Mouse (Mus musculus) C2C12 (cell line): ENCODE measurements at regions not wholly inside any gene's neighbourhood (a gene's known extent, or its start where the extent isn't known, plus 50 kb on each side); places are given as distances from the start of the nearest gene placed in this dataset.

Source experiments
- H3K27me3 ChIP-seq: one replicate; pipeline ENCODE4 v1.6.1; 2011; ENCODE audit not compliant: control insufficient read depth, insufficient read depth, insufficient read length
- H3K36me3 ChIP-seq: one replicate; pipeline ENCODE4 v1.6.1; 2011; ENCODE audit not compliant: control insufficient read depth, insufficient read depth
- H3K4me3 ChIP-seq: one replicate; pipeline ENCODE4 v1.5.1; 2011; ENCODE audit warnings: mild to moderate bottlenecking, control low read depth; ENCODE audit not compliant: poor library complexity, insufficient read depth, severe bottlenecking
- H3K79me2 ChIP-seq: one replicate; pipeline ENCODE4 v1.6.1; 2011; ENCODE audit not compliant: control insufficient read depth, insufficient read depth
- H3K79me3 ChIP-seq: one replicate; pipeline ENCODE4 v1.6.1; 2011; ENCODE audit warnings: low read depth, control low read depth
- H3ac ChIP-seq: one replicate; pipeline ENCODE3; 2011; ENCODE audit warnings: low read depth; ENCODE audit not compliant: control insufficient read depth, insufficient read length
- CEBPB ChIP-seq: IDR thresholded peaks from one replicate; pipeline ENCODE4 v1.6.1; 2011; ENCODE audit warnings: low read depth, mild to moderate bottlenecking, control low read depth, moderate library complexity
- CTCF ChIP-seq: IDR thresholded peaks from one replicate; pipeline ENCODE4 v1.5.1; 2011; ENCODE audit not compliant: control insufficient read depth, insufficient read depth, insufficient read length
- FOSL1 ChIP-seq: IDR thresholded peaks from one replicate; pipeline ENCODE4 v1.8.0; 2011; ENCODE audit warnings: mild to moderate bottlenecking, low read length; ENCODE audit not compliant: poor library complexity, insufficient read depth, severe bottlenecking
- MAX ChIP-seq: IDR thresholded peaks from one replicate; pipeline ENCODE4 v1.6.1; 2011; ENCODE audit warnings: mild to moderate bottlenecking, control low read depth
- MYOD1 ChIP-seq: IDR thresholded peaks from one replicate; pipeline ENCODE4 v1.6.1; 2011; ENCODE audit warnings: low read depth; ENCODE audit not compliant: control insufficient read depth, insufficient read length
- MYOG ChIP-seq: IDR thresholded peaks from one replicate; pipeline ENCODE4 v1.6.1; 2011; ENCODE audit not compliant: control insufficient read depth, insufficient read length; ENCODE audit errors: extremely low read depth
- USF1 ChIP-seq: IDR thresholded peaks from one replicate; pipeline ENCODE4 v1.6.1; 2011; ENCODE audit warnings: low read depth, mild to moderate bottlenecking, control low read depth, moderate library complexity

DNA sequence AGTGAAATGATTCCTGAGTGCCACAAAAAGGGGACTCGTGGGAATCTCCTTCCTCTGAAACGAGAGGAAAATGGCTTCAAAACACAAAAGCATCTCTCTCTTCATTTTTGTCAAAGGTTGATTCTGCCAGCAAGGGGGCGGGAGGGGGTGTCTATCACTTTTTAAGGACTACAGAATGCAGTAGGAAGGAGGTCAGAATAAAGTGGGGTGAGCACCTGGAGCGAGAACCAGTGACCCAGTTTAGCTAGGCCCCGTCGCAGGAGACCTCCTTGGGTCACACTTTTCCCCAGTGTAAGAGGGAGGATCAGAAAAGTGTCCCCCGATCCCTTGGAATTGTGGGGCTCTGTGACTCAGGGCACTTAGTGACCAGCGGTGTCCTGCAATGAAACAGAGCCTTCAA is 133.1 kb downstream of the Tgfb2 start:
- no peaks in the 10 kb centered on the region for H3K36me3 ChIP-seq
- TF ChIP-seq FOSL1: no peak
- TF ChIP-seq MYOD1: no peak
- no peak for TF ChIP-seq CEBPB
- TF ChIP-seq CTCF: no peak
- no peak for TF ChIP-seq MYOG
- TF ChIP-seq USF1: no peak
- no peak for TF ChIP-seq MAX
- H3ac ChIP-seq: no peak overlapping the region
- no peaks in the 10 kb centered on the region for H3K27me3 ChIP-seq
- H3K79me2 ChIP-seq: no peaks in the 10 kb centered on the region
- H3K79me3 ChIP-seq: no peaks in the 10 kb centered on the region
- no peak overlapping the region for H3K4me3 ChIP-seq

DNA sequence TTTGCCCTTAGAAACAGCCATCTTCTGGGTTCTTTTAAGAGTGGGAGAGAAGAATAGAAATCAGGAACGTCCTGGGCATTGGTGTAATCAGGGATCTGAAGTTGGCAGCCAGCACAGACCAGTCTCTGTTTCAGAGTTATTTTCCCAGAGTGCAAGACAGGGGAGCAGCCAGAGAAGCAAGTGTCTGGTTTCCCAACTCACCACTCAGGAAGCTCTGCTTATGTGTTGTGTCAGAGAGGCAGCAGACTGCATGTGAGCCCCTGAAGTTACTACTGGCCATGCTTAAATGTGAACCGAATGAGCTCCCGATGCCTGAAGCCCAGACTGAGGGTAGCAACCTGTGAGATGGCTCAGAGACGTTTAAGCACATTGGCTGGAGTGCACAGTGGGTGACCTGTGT is 133.7 kb downstream of the Tgfb2 start:
- Histone ChIP-seq H3K79me3 (no peaks in the 10 kb centered on the region), H3ac (no peak overlapping the region), H3K27me3 (no peaks in the 10 kb centered on the region), H3K79me2 (no peaks in the 10 kb centered on the region), H3K36me3 (no peaks in the 10 kb centered on the region), H3K4me3 (no peak overlapping the region)
- TF ChIP-seq MYOD1: no peak
- TF ChIP-seq CEBPB: no peak
- TF ChIP-seq CTCF: no peak
- TF ChIP-seq MAX: no peak
- TF ChIP-seq USF1: no peak
- no peak for TF ChIP-seq FOSL1
- no peak for TF ChIP-seq MYOG

DNA sequence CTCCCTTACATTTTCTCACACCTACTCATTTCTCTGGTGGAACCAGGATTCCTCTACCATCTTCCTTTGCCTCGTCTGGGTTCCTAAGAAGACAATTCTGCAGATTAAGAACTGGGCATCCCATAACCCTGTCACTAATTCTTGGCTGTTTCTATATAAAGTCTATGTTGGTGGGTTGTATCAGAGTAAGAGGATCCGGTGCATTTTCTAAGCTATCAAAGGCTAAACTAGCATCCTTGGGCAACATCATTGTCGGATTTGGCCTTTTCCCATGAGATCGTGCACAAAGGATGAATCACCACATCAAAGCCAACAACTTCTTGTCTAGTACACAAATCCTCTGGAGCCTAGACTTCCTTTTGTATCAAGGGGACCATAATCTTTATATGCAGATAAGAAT is 137.3 kb downstream of the Tgfb2 start:
- Histone ChIP-seq H3K79me2 (no peaks in the 10 kb centered on the region), H3K36me3 (no peaks in the 10 kb centered on the region)
- TF ChIP-seq MYOD1: no peak
- TF ChIP-seq FOSL1: peak; percentile 11
- TF ChIP-seq CEBPB: peak; percentile 27
- TF ChIP-seq MAX: no peak
- no peak for TF ChIP-seq CTCF

DNA sequence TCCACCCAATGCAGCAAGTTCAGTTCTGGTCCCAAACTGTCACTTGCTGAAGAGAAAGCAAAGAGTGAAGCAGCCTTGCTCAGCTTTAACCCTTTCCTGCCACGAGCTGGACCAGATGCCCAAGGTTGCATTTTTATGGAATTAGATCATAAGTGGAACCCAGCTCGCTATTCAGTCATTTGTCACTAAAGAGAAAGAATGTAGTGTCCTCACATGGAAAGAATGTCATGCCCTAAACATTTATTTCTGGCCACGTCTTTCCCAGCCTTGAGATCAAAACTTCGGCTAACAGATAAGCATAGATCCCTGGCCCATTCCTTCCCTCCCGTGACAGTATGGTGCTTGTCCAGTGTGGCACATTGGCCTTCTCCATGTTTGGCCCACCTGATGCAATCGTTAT is 137.7 kb downstream of the Tgfb2 start:
- H3ac ChIP-seq: no peak overlapping the region

More for the DNA sequence above, 137.3 kb downstream of the Tgfb2 start:
- no peaks in the 10 kb centered on the region for H3K79me3 ChIP-seq
- no peak overlapping the region for H3ac ChIP-seq
- H3K27me3 ChIP-seq: no peaks in the 10 kb centered on the region
- H3K4me3 ChIP-seq: no peak overlapping the region

DNA sequence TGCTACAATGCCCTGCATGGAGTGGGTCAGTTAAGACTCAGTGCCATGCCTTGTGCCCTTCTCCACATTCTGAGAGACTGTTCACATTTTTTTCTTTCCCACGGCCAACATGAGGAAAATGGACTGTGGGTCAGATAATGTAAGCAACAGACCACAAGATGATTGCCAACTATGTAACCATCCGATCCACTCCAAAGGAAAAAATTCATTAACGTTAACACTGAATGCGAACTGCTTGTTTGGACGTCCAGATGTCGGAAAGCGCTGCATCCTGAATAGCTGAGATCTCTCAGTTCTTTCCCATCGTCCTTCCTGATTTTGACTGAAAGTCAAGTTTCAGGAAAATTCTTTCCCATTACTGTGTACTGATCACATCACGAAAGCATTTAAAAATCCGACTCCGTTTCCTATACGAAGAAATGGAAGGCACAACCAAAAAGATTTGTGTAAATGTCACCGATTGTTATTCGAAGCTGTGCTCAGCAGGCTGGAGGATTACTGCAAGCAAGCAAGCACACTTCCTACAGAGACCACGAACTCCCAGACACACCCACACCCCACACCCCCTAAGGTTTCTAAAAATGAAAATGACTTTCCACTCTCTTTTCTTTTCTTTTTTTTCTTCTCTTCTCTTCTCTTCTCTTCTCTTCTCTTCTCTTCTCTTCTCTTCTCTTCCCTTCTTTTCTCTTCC is 138.5 kb downstream of the Tgfb2 start:
- TF ChIP-seq MAX (no peak), FOSL1 (no peak), CEBPB (no peak), MYOG (no peak), MYOD1 (no peak), USF1 (no peak), CTCF (no peak)
- Histone ChIP-seq H3K36me3 (no peaks in the 10 kb centered on the region), H3K4me3 (no peak overlapping the region)

More for the DNA sequence above, 137.7 kb downstream of the Tgfb2 start:
- no peak overlapping the region for H3K4me3 ChIP-seq
- TF ChIP-seq USF1 (no peak), MAX (no peak), MYOD1 (no peak), MYOG (no peak), CTCF (no peak), FOSL1 (no peak), CEBPB (no peak)
- no peaks in the 10 kb centered on the region for H3K79me2 ChIP-seq
- no peaks in the 10 kb centered on the region for H3K36me3 ChIP-seq
- no peaks in the 10 kb centered on the region for H3K27me3 ChIP-seq
- H3K79me3 ChIP-seq: no peaks in the 10 kb centered on the region

DNA sequence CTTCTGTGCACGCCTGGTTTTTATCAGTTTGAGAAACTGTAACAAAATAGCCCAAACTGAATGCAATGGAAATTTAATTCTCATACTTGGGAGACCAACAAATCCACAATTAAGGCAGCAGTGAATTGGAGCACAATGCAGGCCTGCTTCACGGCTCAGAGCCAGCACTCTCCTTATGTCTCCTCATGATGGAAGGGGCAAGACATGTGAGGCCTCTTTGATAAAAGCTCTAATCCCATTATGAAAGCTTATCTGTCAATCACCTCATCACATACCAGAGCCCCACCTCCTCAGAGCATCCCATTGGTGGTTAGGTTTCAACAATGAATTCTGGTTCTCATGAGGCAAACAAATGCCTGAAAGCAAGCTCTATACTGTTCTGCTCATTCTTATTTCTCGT is 143.8 kb downstream of the Tgfb2 start:
- no peaks in the 10 kb centered on the region for H3K79me2 ChIP-seq
- no peaks in the 10 kb centered on the region for H3K36me3 ChIP-seq
- no peaks in the 10 kb centered on the region for H3K27me3 ChIP-seq
- H3K79me3 ChIP-seq: no peaks in the 10 kb centered on the region
- no peak overlapping the region for H3K4me3 ChIP-seq
- H3ac ChIP-seq: no peak overlapping the region
- TF ChIP-seq MYOD1: no peak
- TF ChIP-seq CTCF: no peak
- TF ChIP-seq FOSL1: no peak
- TF ChIP-seq MYOG: no peak
- TF ChIP-seq MAX: no peak
- TF ChIP-seq USF1: no peak

More for the DNA sequence above, 138.5 kb downstream of the Tgfb2 start:
- Histone ChIP-seq H3K79me3 (no peaks in the 10 kb centered on the region), H3ac (no peak overlapping the region), H3K79me2 (no peaks in the 10 kb centered on the region), H3K27me3 (no peaks in the 10 kb centered on the region)
